Mouse (Mus musculus): ENCODE measurements at regions not wholly inside any gene's neighbourhood (a gene's known extent, or its start where the extent isn't known, plus 50 kb on each side); places are given as distances from the start of the nearest gene placed in this dataset.
A peak's percentile ranks its signal among the peaks of the same experiment; 100 is the strongest.

DNA sequence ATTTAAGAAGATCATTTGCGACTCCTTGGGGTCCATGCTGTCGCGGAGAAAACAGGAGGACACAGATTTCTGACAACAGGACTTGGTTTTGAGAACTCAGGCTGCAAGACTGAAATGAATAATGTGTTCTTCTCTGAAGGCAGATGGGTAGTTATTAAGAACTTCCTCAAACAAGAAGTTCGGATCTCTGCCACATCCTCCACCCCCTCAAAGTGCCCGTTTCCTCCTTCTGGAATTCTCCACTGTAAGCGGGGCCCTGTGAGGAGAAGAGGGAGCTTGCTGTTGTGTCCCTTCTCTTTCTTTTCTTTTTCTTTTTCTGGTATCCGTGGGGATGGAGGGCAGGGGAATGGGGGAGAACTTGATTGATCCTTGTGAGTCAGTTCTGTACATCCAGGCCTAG, 118.9 kb downstream of the 1700020N01Rik start:
- 86% methylated on average over 7 of the region's 7 CpGs for WGBS
- Histone ChIP-seq H3K27me3 (ENCODE audit: control insufficient read depth, insufficient read depth, low read length) (no peaks in the 10 kb centered on the region), H3K4me2 (no peak overlapping the region), H3K4me1 (ENCODE audit: control insufficient read depth, insufficient read depth, low read length) (no peaks in the 10 kb centered on the region), H3K4me3 (ENCODE audit: low read depth, low read length) (no peak overlapping the region), H3K36me3 (ENCODE audit: control insufficient read depth, insufficient read depth, low read length) (no peaks in the 10 kb centered on the region), H3K9ac (ENCODE audit: low read length) (no peak overlapping the region), H3K27ac (ENCODE audit: low read depth, low read length) (no peak overlapping the region), H3K9me3 (ENCODE audit: control insufficient read depth, low read length) (no peaks in the 10 kb centered on the region)
- ATAC-seq (ENCODE audit: low FRiP score) (no peak), DNase-seq (ENCODE audit: low spot score, missing footprints) (no peak)

GRCm38 (mm10) chr10:21712828-21713227, 119.9 kb downstream of the 1700020N01Rik start:
- Histone ChIP-seq H3K4me3 (ENCODE audit: low read depth, low read length) (no peak overlapping the region), H3K27ac (ENCODE audit: low read depth, low read length) (no peak overlapping the region), H3K9me3 (ENCODE audit: control insufficient read depth, low read length) (no peaks in the 10 kb centered on the region), H3K4me2 (no peak overlapping the region), H3K27me3 (ENCODE audit: control insufficient read depth, insufficient read depth, low read length) (no peaks in the 10 kb centered on the region), H3K4me1 (ENCODE audit: control insufficient read depth, insufficient read depth, low read length) (no peaks in the 10 kb centered on the region), H3K36me3 (ENCODE audit: control insufficient read depth, insufficient read depth, low read length) (no peaks in the 10 kb centered on the region), H3K9ac (ENCODE audit: low read length) (no peak overlapping the region)
- no peak for DNase-seq (ENCODE audit: low spot score, missing footprints)
- no peak for ATAC-seq (ENCODE audit: low FRiP score)
- WGBS: 82% methylated on average over 3 of the region's 3 CpGs

GRCm38 (mm10) chr10:21715436-21715835, 122.5 kb downstream of the 1700020N01Rik start:
- H3K9ac ChIP-seq (ENCODE audit: low read length): no peak overlapping the region
- no peak for DNase-seq (ENCODE audit: low spot score, missing footprints)
- H3K4me1 ChIP-seq (ENCODE audit: control insufficient read depth, insufficient read depth, low read length): peaks cover 4% of the 10 kb centered on the region
- no peaks in the 10 kb centered on the region; the same call in 1 of the 2 replicates for H3K27me3 ChIP-seq (ENCODE audit: control insufficient read depth, insufficient read depth, low read length)
- ATAC-seq (ENCODE audit: low FRiP score): no peak
- H3K4me3 ChIP-seq (ENCODE audit: low read depth, low read length): no peak overlapping the region
- H3K27ac ChIP-seq (ENCODE audit: low read depth, low read length): no peak overlapping the region
- H3K9me3 ChIP-seq (ENCODE audit: control insufficient read depth, low read length): no peaks in the 10 kb centered on the region
- WGBS: 87% methylated on average over 3 of the region's 3 CpGs
- H3K4me2 ChIP-seq: no peak overlapping the region
- no peaks in the 10 kb centered on the region for H3K36me3 ChIP-seq (ENCODE audit: control insufficient read depth, insufficient read depth, low read length)

DNA sequence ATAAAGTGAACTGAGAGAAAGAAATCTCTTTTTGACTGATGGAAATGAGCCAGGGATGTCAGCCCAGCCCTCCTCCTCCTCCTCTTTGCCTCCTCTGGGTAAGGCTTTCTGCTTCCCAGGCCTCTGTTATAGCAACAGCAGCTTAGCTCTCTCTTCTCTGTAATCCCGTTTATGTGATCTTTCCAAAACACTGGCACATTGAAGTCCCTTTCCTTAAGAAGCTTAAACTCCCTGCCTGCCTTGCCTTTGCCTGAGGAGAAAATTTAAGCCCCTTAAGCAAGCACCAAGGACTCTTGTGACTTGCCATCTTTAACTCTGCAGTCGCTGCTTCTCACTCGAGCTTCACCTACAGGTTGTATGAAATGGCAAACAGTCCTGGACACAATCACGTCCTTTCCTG, 125.2 kb downstream of the 1700020N01Rik start:
- no peak overlapping the region for H3K4me3 ChIP-seq (ENCODE audit: low read depth, low read length)
- no peaks in the 10 kb centered on the region for H3K9me3 ChIP-seq (ENCODE audit: control insufficient read depth, low read length)
- no peak overlapping the region for H3K27ac ChIP-seq (ENCODE audit: low read depth, low read length)
- H3K36me3 ChIP-seq (ENCODE audit: control insufficient read depth, insufficient read depth, low read length): no peaks in the 10 kb centered on the region
- H3K4me2 ChIP-seq: no peak overlapping the region
- 28% methylated on average over 4 of the region's 4 CpGs for WGBS
- H3K4me1 ChIP-seq (ENCODE audit: control insufficient read depth, insufficient read depth, low read length): peaks cover 4% of the 10 kb centered on the region
- H3K27me3 ChIP-seq (ENCODE audit: control insufficient read depth, insufficient read depth, low read length): no peaks in the 10 kb centered on the region; the same call in 1 of the 2 replicates
- ATAC-seq (ENCODE audit: low FRiP score) (no peak), DNase-seq (ENCODE audit: low spot score, missing footprints) (peak; percentile 87)
- H3K9ac ChIP-seq (ENCODE audit: low read length): no peak overlapping the region

- no peak for ATAC-seq (ENCODE audit: low FRiP score)
- no peak for DNase-seq (ENCODE audit: low spot score, missing footprints)
- Histone ChIP-seq H3K4me2 (no peak overlapping the region), H3K36me3 (ENCODE audit: control insufficient read depth, insufficient read depth, low read length) (no peaks in the 10 kb centered on the region), H3K4me3 (ENCODE audit: low read depth, low read length) (no peak overlapping the region), H3K9ac (ENCODE audit: low read length) (no peak overlapping the region), H3K27ac (ENCODE audit: low read depth, low read length) (no peak overlapping the region), H3K9me3 (ENCODE audit: control insufficient read depth, low read length) (no peaks in the 10 kb centered on the region), H3K27me3 (ENCODE audit: control insufficient read depth, insufficient read depth, low read length) (no peaks in the 10 kb centered on the region; the same call in 1 of the 2 replicates), H3K4me1 (ENCODE audit: control insufficient read depth, insufficient read depth, low read length) (no peaks in the 10 kb centered on the region)
- WGBS: 83% methylated on average over 3 of the region's 3 CpGs
Observed at GRCm38 (mm10) chr10:21724351-21724750, 131.4 kb downstream of the 1700020N01Rik start.

GRCm38 (mm10) chr10:21724999-21725398, 132.1 kb downstream of the 1700020N01Rik start:
- no peaks in the 10 kb centered on the region for H3K4me1 ChIP-seq (ENCODE audit: control insufficient read depth, insufficient read depth, low read length)
- DNase-seq (ENCODE audit: low spot score, missing footprints) (no peak), ATAC-seq (ENCODE audit: low FRiP score) (no peak)
- no peak overlapping the region for H3K4me2 ChIP-seq
- 86% methylated on average over 3 of the region's 3 CpGs for WGBS
- no peaks in the 10 kb centered on the region for H3K36me3 ChIP-seq (ENCODE audit: control insufficient read depth, insufficient read depth, low read length)
- no peaks in the 10 kb centered on the region for H3K9me3 ChIP-seq (ENCODE audit: control insufficient read depth, low read length)
- H3K4me3 ChIP-seq (ENCODE audit: low read depth, low read length): no peak overlapping the region
- no peaks in the 10 kb centered on the region for H3K27me3 ChIP-seq (ENCODE audit: control insufficient read depth, insufficient read depth, low read length)
- no peak overlapping the region for H3K9ac ChIP-seq (ENCODE audit: low read length)
- no peak overlapping the region for H3K27ac ChIP-seq (ENCODE audit: low read depth, low read length)

- no peak for DNase-seq (ENCODE audit: low spot score, missing footprints)
- H3K27ac ChIP-seq (ENCODE audit: low read depth, low read length): no peak overlapping the region
- no peak overlapping the region for H3K9ac ChIP-seq (ENCODE audit: low read length)
- H3K27me3 ChIP-seq (ENCODE audit: control insufficient read depth, insufficient read depth, low read length): no peaks in the 10 kb centered on the region
- H3K9me3 ChIP-seq (ENCODE audit: control insufficient read depth, low read length): no peaks in the 10 kb centered on the region
- ATAC-seq (ENCODE audit: low FRiP score): no peak
- no peak overlapping the region for H3K4me3 ChIP-seq (ENCODE audit: low read depth, low read length)
- H3K4me1 ChIP-seq (ENCODE audit: control insufficient read depth, insufficient read depth, low read length): no peaks in the 10 kb centered on the region
- no peaks in the 10 kb centered on the region for H3K36me3 ChIP-seq (ENCODE audit: control insufficient read depth, insufficient read depth, low read length)
- H3K4me2 ChIP-seq: no peak overlapping the region
- 32% methylated on average over 5 of the region's 5 CpGs for WGBS
Observed at GRCm38 (mm10) chr10:21740256-21740655, 141.7 kb upstream of the Sgk1 start.

- 84% methylated on average over 8 of the region's 8 CpGs for WGBS
- ATAC-seq (ENCODE audit: low FRiP score) (no peak), DNase-seq (ENCODE audit: low spot score, missing footprints) (no peak)
- Histone ChIP-seq H3K9ac (ENCODE audit: low read length) (no peak overlapping the region), H3K4me2 (no peak overlapping the region), H3K9me3 (ENCODE audit: control insufficient read depth, low read length) (no peaks in the 10 kb centered on the region), H3K27ac (ENCODE audit: low read depth, low read length) (no peak overlapping the region), H3K4me3 (ENCODE audit: low read depth, low read length) (no peak overlapping the region), H3K4me1 (ENCODE audit: control insufficient read depth, insufficient read depth, low read length) (no peaks in the 10 kb centered on the region; the same call in 1 of the 2 replicates), H3K27me3 (ENCODE audit: control insufficient read depth, insufficient read depth, low read length) (no peaks in the 10 kb centered on the region), H3K36me3 (ENCODE audit: control insufficient read depth, insufficient read depth, low read length) (no peaks in the 10 kb centered on the region)
Observed at GRCm38 (mm10) chr10:21741575-21741974, 140.4 kb upstream of the Sgk1 start.

DNA sequence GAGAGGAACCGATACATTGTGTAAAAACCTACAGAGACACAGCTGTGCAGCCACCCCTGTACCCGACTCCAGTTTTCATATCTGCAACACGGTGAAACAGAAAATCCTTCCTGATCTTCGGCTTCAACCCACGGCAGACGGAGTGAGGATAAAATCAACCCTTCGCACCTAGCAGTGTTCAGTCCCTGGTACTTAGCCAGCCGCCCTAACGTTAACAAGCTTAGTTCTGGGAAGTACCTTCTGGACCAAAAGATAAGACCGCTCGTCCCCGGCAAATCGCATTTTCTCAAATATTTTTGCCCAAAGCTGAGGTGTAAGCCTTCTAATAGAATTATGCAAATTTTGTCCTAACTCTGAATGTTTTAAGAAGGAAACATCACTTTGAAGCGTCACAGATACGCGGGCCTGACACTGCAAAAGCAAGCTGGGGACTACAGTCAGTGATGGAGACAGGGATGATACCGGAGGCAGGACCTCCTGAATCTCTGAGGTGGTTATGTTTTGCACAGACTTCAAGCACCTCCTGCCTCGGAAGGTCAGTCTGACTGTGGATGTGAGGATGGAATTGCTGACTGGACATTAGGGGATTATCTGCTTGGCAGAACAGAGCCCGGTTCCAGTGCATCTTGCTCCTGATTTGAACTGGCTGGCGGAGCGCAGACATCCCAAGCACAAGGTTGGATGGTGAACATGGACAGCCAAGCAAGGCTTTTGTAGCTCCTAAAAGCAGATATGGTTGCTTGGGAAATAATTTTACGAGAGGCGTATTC, 139.8 kb upstream of the Sgk1 start:
- Histone ChIP-seq H3K4me2 (no peak overlapping the region), H3K27me3 (ENCODE audit: control insufficient read depth, insufficient read depth, low read length) (no peaks in the 10 kb centered on the region), H3K27ac (ENCODE audit: low read depth, low read length) (no peak overlapping the region), H3K4me3 (ENCODE audit: low read depth, low read length) (no peak overlapping the region), H3K4me1 (ENCODE audit: control insufficient read depth, insufficient read depth, low read length) (no peaks in the 10 kb centered on the region; the same call in 1 of the 2 replicates), H3K9me3 (ENCODE audit: control insufficient read depth, low read length) (no peaks in the 10 kb centered on the region), H3K36me3 (ENCODE audit: control insufficient read depth, insufficient read depth, low read length) (no peaks in the 10 kb centered on the region), H3K9ac (ENCODE audit: low read length) (no peak overlapping the region)
- no peak for ATAC-seq (ENCODE audit: low FRiP score)
- WGBS: 84% methylated on average over 23 of the region's 23 CpGs
- DNase-seq (ENCODE audit: low spot score, missing footprints): no peak
